Mouse (Mus musculus): Measurements from ENCODE around the gene Tsc22d1. TPM values are rescaled to one million over a fixed set of nuclear protein-coding genes. Genes with fewer than 3 reads are reported as not detected.

Gene Tsc22d1
- polyA plus RNA-seq, 1 experiment from 2014 or later: 767 TPM

DNA sequence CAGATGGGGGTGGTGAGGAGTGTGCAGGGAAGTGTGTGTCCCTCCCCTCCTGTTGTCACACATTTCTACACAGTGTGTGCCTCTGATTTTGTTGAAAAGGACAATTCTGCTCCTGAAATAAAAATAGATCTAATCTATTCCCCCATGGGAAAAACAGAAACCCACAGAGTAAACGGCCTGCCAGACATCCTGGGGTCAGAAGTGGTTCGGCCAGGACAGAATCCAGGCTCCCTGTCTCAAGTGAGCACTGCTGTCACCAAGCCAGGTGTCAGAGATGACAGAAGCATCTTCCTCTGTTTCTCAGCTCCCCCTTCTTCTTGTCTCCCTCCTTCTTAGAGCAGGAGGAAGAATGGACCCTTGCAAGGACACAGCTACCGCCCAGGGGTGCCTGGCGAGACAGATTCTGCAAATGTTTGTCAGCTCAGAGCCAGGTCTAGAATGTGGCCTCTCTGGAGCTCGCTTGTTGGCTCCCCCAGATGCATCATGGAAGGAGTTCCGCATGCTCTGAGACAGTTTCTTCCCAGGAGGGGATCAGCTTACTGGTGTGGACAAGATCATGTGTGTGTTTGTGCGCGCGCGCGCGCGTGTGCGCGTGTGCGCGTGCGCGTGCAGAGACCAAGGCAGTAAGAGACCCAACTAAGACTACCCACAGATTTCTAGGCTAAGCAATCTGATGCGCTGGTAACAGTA is 112.4 kb downstream of the Tsc22d1 start:
- no peaks in the 10 kb centered on the region for H3K9me3 ChIP-seq
- ATAC-seq (ENCODE audit: low FRiP score, low read depth): no peak
- no peak overlapping the region for H3K9ac ChIP-seq
- H3K27ac ChIP-seq (replicated peaks): no peak overlapping the region
- no peaks in the 10 kb centered on the region for H3K36me3 ChIP-seq
- no peak overlapping the region for H3K4me3 ChIP-seq
- no peaks in the 10 kb centered on the region for H3K27me3 ChIP-seq
- WGBS: 90% methylated on average over 20 of the region's 20 CpGs
- no peak overlapping the region for H3K4me2 ChIP-seq
- H3K4me1 ChIP-seq (replicated peaks): peaks cover 11% of the 10 kb centered on the region; the same call in 1 of the 2 replicates

- Histone ChIP-seq H3K4me1 (replicated peaks) (peaks cover 17% of the 10 kb centered on the region), H3K27me3 (no peaks in the 10 kb centered on the region), H3K9me3 (no peaks in the 10 kb centered on the region), H3K4me2 (no peak overlapping the region), H3K9ac (no peak overlapping the region), H3K4me3 (no peak overlapping the region), H3K27ac (replicated peaks) (no peak overlapping the region), H3K36me3 (no peaks in the 10 kb centered on the region)
- WGBS: 58% methylated on average over 9 of the region's 9 CpGs
- ATAC-seq (ENCODE audit: low FRiP score, low read depth): no peak
Measured at GRCm38 (mm10) chr14:76527758-76528313, 113.1 kb downstream of the Tsc22d1 start.

DNA sequence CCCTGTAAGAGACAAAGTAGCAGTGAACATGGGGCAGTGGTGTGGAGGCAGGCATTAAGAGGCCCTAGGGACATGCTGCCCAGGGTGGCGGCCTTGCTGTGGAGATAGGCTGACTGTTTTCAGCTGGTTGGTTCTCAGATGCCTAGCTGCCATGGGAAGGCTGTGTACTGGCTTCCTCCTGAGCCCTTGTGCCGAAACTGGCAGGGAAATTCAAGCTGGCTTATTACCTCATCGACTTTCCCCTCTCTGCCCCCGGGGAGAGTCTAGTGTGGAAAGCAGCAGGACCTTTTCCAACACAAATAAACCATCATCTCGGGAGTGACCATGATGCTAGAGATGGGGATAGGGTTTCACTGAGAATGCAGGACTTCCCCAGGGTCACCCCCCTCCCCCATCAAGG is 113.9 kb downstream of the Tsc22d1 start:
- no peak overlapping the region for H3K9ac ChIP-seq
- no peaks in the 10 kb centered on the region for H3K27me3 ChIP-seq
- ATAC-seq (ENCODE audit: low FRiP score, low read depth): no peak
- no peak overlapping the region for H3K4me2 ChIP-seq
- peaks cover 25% of the 10 kb centered on the region for H3K4me1 ChIP-seq (replicated peaks)
- no peaks in the 10 kb centered on the region for H3K36me3 ChIP-seq
- no peaks in the 10 kb centered on the region for H3K9me3 ChIP-seq
- WGBS: 34% methylated on average over 5 of the region's 5 CpGs
- no peak overlapping the region for H3K27ac ChIP-seq (replicated peaks)
- no peak overlapping the region for H3K4me3 ChIP-seq

DNA sequence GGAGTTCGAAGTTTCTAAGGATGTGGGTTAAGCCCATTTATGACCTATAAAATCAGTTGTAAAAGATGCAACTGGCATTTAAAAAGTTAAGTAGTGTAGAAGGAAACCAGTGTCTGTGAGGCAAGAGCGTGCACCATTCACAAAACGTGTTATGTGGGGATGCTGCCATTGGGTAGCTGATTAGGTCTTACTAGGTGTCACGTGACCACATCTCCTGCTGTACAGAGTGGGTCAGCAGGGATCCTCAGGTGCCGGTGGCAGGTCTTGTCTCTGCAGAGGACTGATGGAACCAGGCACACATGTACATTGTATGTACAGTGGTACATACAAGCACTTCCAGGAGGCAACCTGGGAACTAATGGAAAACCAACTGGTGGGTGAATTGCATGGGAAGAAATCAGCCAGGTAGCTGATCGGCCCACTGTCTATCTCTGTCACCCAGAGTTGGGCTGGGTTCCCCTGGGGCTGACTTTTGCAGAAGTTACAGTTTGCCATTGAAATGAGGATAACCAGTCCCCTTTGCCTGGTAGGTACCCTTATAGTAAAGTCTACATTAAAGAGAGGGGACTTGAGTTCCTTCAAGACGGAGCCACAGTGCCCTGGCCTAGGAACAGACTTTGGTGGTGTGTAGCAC is 116.4 kb downstream of the Tsc22d1 start:
- no peaks in the 10 kb centered on the region for H3K36me3 ChIP-seq
- no peak overlapping the region for H3K9ac ChIP-seq
- H3K27ac ChIP-seq (replicated peaks): no peak overlapping the region
- no peaks in the 10 kb centered on the region for H3K27me3 ChIP-seq
- no peaks in the 10 kb centered on the region for H3K9me3 ChIP-seq
- H3K4me2 ChIP-seq: no peak overlapping the region
- 96% methylated on average over 7 of the region's 7 CpGs for WGBS
- ATAC-seq (ENCODE audit: low FRiP score, low read depth): no peak
- peaks cover 27% of the 10 kb centered on the region for H3K4me1 ChIP-seq (replicated peaks)
- no peak overlapping the region for H3K4me3 ChIP-seq

- Histone ChIP-seq H3K4me2 (peak overlapping the region; percentile 51), H3K9me3 (no peaks in the 10 kb centered on the region), H3K36me3 (no peaks in the 10 kb centered on the region), H3K27ac (replicated peaks) (peak overlapping the region; percentile 78), H3K9ac (peak overlapping the region; percentile 18; the same call in 1 of the 2 replicates), H3K27me3 (no peaks in the 10 kb centered on the region), H3K4me3 (peak overlapping the region; percentile 14; the same call in 1 of the 2 replicates), H3K4me1 (replicated peaks) (peaks cover 24% of the 10 kb centered on the region)
- 34% methylated on average over 20 of the region's 20 CpGs for WGBS
- ATAC-seq (ENCODE audit: low FRiP score, low read depth): peak; percentile 82
Measured at GRCm38 (mm10) chr14:76532257-76533169, 117.8 kb downstream of the Tsc22d1 start.

DNA sequence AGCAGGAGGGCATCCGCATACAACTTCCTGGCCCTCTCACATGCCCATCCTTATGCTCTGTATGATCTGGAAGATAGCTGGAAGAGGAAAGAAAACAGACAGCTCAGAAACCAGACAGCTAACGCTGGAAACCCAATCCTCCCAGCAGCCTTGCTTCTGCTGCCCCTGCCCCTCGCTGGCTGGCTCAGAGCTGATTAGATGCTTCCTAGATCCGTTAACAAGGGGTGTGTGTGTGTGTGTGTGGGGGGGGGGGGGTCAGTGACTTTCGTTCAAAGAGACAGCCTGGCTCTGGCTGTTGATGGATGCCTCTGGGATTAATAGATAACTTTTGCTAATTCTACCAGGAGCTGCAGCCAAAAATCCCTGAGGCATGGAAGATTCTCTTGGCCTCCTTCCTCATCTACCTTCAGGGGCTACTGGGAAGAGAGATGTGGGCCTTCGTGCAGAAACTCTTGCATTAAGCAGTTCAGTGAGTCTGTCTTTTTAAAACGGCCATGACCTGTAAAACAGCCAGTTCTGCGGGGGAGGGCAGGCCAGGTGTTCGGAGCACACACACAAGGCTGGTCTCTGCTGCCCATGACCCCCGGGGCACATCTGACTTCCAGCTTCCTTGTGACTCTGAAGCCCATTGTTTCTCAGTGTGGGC is 118.5 kb downstream of the Tsc22d1 start:
- H3K36me3 ChIP-seq: no peaks in the 10 kb centered on the region
- H3K9me3 ChIP-seq: no peaks in the 10 kb centered on the region
- WGBS: 16% methylated on average over 10 of the region's 10 CpGs
- peaks cover 21% of the 10 kb centered on the region for H3K4me1 ChIP-seq (replicated peaks)
- H3K4me3 ChIP-seq: peak overlapping the region; percentile 14; the same call in 1 of the 2 replicates
- peak overlapping the region; percentile 18; the same call in 1 of the 2 replicates for H3K9ac ChIP-seq
- H3K27me3 ChIP-seq: no peaks in the 10 kb centered on the region
- ATAC-seq (ENCODE audit: low FRiP score, low read depth): peak; percentile 44
- H3K4me2 ChIP-seq: peak overlapping the region; percentile 51
- H3K27ac ChIP-seq (replicated peaks): peak overlapping the region; percentile 78

DNA sequence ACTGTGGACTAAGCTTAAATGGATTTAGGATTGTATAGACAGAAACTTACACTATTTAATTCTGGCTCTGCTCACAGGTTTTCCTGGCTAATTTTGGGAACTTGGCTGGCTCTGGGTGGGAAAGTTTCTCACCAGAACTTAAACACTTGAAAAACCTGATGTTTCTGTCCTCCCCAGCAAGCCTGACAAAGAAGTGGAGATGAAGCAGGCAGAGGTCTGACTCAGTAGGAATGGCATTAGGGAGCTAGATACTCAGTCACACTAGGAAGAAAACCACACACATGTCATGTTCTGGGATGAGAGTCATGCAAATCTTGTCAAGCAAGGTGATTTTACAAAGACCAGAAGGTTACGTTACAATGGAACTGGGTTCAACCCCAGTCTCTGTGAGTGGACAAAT is 120.3 kb downstream of the Tsc22d1 start:
- 100% methylated on average over 1 of the region's 1 CpGs for WGBS
- Histone ChIP-seq H3K9ac (no peak overlapping the region), H3K4me2 (no peak overlapping the region), H3K4me3 (no peak overlapping the region), H3K9me3 (no peaks in the 10 kb centered on the region), H3K4me1 (replicated peaks) (peaks cover 16% of the 10 kb centered on the region), H3K27me3 (no peaks in the 10 kb centered on the region), H3K36me3 (peaks cover 3% of the 10 kb centered on the region; the same call in 1 of the 2 replicates), H3K27ac (replicated peaks) (no peak overlapping the region)
- ATAC-seq (ENCODE audit: low FRiP score, low read depth): no peak

GRCm38 (mm10) chr14:76536921-76537320 is 122.2 kb downstream of the Tsc22d1 start:
- no peaks in the 10 kb centered on the region for H3K27me3 ChIP-seq
- H3K36me3 ChIP-seq: peaks cover 3% of the 10 kb centered on the region; the same call in 1 of the 2 replicates
- no peaks in the 10 kb centered on the region for H3K9me3 ChIP-seq
- 45% methylated on average over 6 of the region's 6 CpGs for WGBS
- H3K27ac ChIP-seq (replicated peaks): 0 out of 2 replicates have a peak overlapping the region, but pooled peaks have one; percentile 22
- H3K4me3 ChIP-seq: no peak overlapping the region
- no peak overlapping the region for H3K9ac ChIP-seq
- no peak overlapping the region for H3K4me2 ChIP-seq
- no peak for ATAC-seq (ENCODE audit: low FRiP score, low read depth)
- H3K4me1 ChIP-seq (replicated peaks): peaks cover 16% of the 10 kb centered on the region

GRCm38 (mm10) chr14:76540005-76540670 is 125.4 kb downstream of the Tsc22d1 start:
- 93% methylated on average over 5 of the region's 5 CpGs for WGBS
- Histone ChIP-seq H3K27ac (replicated peaks) (no peak overlapping the region), H3K4me1 (replicated peaks) (no peaks in the 10 kb centered on the region), H3K9me3 (no peaks in the 10 kb centered on the region), H3K9ac (no peak overlapping the region), H3K36me3 (peaks cover 3% of the 10 kb centered on the region; the same call in 1 of the 2 replicates), H3K4me2 (no peak overlapping the region), H3K4me3 (no peak overlapping the region), H3K27me3 (no peaks in the 10 kb centered on the region)
- no peak for ATAC-seq (ENCODE audit: low FRiP score, low read depth)

- Histone ChIP-seq H3K4me2 (no peak overlapping the region), H3K9ac (no peak overlapping the region), H3K27me3 (no peaks in the 10 kb centered on the region), H3K9me3 (no peaks in the 10 kb centered on the region), H3K4me3 (no peak overlapping the region), H3K36me3 (peaks cover 3% of the 10 kb centered on the region; the same call in 1 of the 2 replicates), H3K4me1 (replicated peaks) (no peaks in the 10 kb centered on the region), H3K27ac (replicated peaks) (no peak overlapping the region)
- WGBS: 73% methylated on average over 2 of the region's 2 CpGs
- ATAC-seq (ENCODE audit: low FRiP score, low read depth): no peak
Measured at GRCm38 (mm10) chr14:76541341-76541740, 126.6 kb downstream of the Tsc22d1 start.

DNA sequence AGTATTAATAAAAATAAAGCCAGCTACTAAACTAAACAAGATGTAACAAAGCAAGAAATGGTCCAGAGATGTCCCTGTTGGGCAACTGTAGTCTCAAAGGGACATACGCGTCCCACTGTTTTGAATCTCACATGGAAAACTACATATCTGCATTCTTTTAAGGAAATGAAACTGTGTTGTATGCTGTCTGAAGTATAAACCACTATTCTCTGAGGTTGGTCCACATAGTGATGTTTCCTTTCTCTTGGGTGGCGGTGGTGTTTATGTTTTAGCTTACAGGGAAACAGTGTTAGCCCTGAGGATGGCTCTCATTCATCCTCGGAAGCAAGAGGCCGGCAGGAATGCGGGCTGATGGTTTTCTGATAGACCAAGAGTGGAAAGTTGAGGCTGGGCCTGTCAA is 129.4 kb downstream of the Tsc22d1 start:
- no peaks in the 10 kb centered on the region for H3K27me3 ChIP-seq
- H3K27ac ChIP-seq (replicated peaks): no peak overlapping the region
- H3K9ac ChIP-seq: no peak overlapping the region
- no peaks in the 10 kb centered on the region for H3K4me1 ChIP-seq (replicated peaks)
- WGBS: 92% methylated on average over 6 of the region's 6 CpGs
- no peaks in the 10 kb centered on the region for H3K9me3 ChIP-seq
- no peak overlapping the region for H3K4me2 ChIP-seq
- H3K4me3 ChIP-seq: no peak overlapping the region
- peaks cover 15% of the 10 kb centered on the region for H3K36me3 ChIP-seq
- ATAC-seq (ENCODE audit: low FRiP score, low read depth): no peak
